Mouse (Mus musculus): ENCODE results near the gene Sept9. TPM values are rescaled to one million over a fixed set of nuclear protein-coding genes. Genes with fewer than 3 reads are reported as not detected.

Sept9 gene
- polyA plus RNA-seq, 1 experiment from 2014 or later = 186 TPM

DNA sequence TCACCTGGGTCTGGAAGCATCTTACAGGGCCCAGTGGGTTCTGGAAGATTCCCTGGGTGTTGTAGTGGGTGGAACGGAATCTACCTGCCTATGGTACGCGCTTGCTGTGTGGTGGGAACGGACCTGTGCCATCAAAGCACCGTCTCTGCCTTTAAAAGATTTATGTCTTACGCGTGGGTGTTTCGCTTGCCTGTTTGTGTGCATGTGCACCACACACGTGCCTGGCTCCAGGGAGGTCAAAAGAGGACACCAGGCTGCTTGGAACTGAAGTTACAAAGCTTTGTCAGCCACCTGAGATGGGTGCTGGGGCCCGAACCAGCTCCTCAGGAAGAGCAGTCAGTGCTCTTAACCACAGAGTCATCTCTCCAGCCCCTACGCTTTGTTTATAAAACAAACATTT lies 209.9 kb downstream of the Sept9 start:
- no peak overlapping the region for H3K4me3 ChIP-seq
- H3K36me3 ChIP-seq = no peaks in the 10 kb centered on the region
- peaks cover 73% of the 10 kb centered on the region for H3K27me3 ChIP-seq (ENCODE audit: insufficient read depth, poor library complexity, severe bottlenecking)
- 67% methylated on average over 11 of the region's 11 CpGs for WGBS
- H3K9me3 ChIP-seq = peaks cover 3% of the 10 kb centered on the region; the same call in 1 of the 2 replicates
- peaks cover 71% of the 10 kb centered on the region for H3K4me1 ChIP-seq (replicated peaks)
- peak overlapping the region; percentile 92 for H3K27ac ChIP-seq
- DNase-seq (ENCODE audit: low spot score) = no peak

DNA sequence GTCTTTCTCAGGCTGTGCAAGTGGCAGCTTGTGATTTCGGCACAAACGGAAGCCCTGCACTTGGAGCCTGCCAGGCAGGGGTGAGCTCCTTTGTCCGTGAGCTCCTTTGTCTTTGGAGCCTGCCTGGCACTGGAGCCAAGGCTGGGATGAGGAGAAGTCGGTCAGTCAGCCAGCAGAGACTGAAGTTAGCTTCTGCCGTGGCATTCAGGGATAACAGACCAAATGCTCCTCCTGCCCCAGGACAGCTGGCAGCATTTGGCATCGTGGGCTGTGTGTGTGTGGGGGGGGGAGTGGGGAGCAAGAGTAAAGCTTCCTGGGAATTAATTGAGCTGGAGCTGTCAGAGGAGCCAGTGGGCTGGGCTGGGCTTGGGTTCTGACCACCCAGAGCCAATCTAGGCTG lies 210.6 kb downstream of the Sept9 start:
- 0 out of 2 replicates have a peak overlapping the region, but pooled peaks have one; percentile 7 for H3K4me3 ChIP-seq
- no peaks in the 10 kb centered on the region for H3K36me3 ChIP-seq
- peaks cover 3% of the 10 kb centered on the region; the same call in 1 of the 2 replicates for H3K9me3 ChIP-seq
- peak overlapping the region; percentile 92 for H3K27ac ChIP-seq
- peaks cover 71% of the 10 kb centered on the region for H3K4me1 ChIP-seq (replicated peaks)
- DNase-seq (ENCODE audit: low spot score) = no peak
- H3K27me3 ChIP-seq (ENCODE audit: insufficient read depth, poor library complexity, severe bottlenecking) = peaks cover 73% of the 10 kb centered on the region
- 6% methylated on average over 6 of the region's 6 CpGs for WGBS

DNA sequence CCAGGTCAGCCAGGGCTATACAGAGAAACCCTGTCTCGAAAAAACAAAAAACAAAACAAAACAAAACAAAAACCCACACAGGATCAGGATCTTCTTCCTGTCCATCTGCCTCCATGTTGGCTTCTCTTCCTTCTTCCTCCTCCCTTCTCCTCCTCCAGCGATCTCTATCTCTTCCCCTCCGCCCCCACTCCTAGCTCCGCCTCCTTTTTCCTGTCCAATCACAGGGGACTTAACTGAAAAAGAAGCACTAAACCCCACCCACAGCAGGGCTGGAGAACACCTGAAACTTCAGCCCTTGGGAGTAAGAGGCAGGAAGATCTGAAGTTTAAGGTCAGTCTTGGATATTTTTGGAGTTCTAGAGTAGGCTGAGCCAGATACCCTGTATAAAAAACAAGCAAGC lies 212.2 kb downstream of the Sept9 start:
- H3K27ac ChIP-seq = no peak overlapping the region
- H3K36me3 ChIP-seq = no peaks in the 10 kb centered on the region
- WGBS = 80% methylated on average over 4 of the region's 4 CpGs
- H3K4me3 ChIP-seq = no peak overlapping the region
- H3K4me1 ChIP-seq (replicated peaks) = peaks cover 69% of the 10 kb centered on the region
- H3K27me3 ChIP-seq (ENCODE audit: insufficient read depth, poor library complexity, severe bottlenecking) = peaks cover 75% of the 10 kb centered on the region
- peaks cover 3% of the 10 kb centered on the region; the same call in 1 of the 2 replicates for H3K9me3 ChIP-seq
- no peak for DNase-seq (ENCODE audit: low spot score)

Other genes with a start within 250 kb of the Sept9 start
- gene Sec14l1, start 84.5 kb upstream of the Sept9 start, polyA plus RNA-seq (2016; fragmentation: Nextera tagmentation; extraction: Ambion mirVana) = 57.0 and 58.2 TPM in 2 replicates

All from hindbrain, embryonic 10.5 days (tissue).